Mouse (Mus musculus) stomach, embryonic 15.5 days (tissue): ENCODE data around the gene Gm20388. TPM values are rescaled to one million over a fixed set of nuclear protein-coding genes. Genes with fewer than 3 reads are reported as not detected.

Source experiments
- ATAC-seq: fragments of 200-750 bp; cut with Nextera tagmentation; 2 replicates; pipeline ENCODE4 v1.8.0; 2017; ENCODE audit warnings: low read depth, moderate number of reproducible peaks, moderate TSS enrichment; ENCODE audit not compliant: insufficient read depth, low FRiP score
- H3K27ac ChIP-seq: fragments of 300-500 bp; sonication (generic); 2 replicates; pipeline ENCODE4 v1.5.1; 2015; ENCODE audit warnings: mild to moderate bottlenecking, inconsistent platforms
- H3K27me3 ChIP-seq: fragments of 300-500 bp; sonication (generic); replicated peaks from 2 replicates; pipeline ENCODE4 v1.6.1; 2015; ENCODE audit warnings: inconsistent platforms
- H3K36me3 ChIP-seq: fragments of 300-500 bp; sonication (generic); 2 replicates; pipeline ENCODE4 v1.6.1; 2015; ENCODE audit warnings: inconsistent platforms
- H3K4me1 ChIP-seq: fragments of 300-500 bp; sonication (generic); 2 replicates; pipeline ENCODE4 v1.6.1; 2015; ENCODE audit warnings: inconsistent platforms
- H3K4me2 ChIP-seq: fragments of 300-500 bp; sonication (generic); 2 replicates; pipeline ENCODE4 v1.6.1; 2015; ENCODE audit warnings: mild to moderate bottlenecking, inconsistent platforms
- H3K4me3 ChIP-seq: fragments of 300-500 bp; sonication (generic); replicated peaks from 2 replicates; pipeline ENCODE4 v1.5.1; 2015; ENCODE audit warnings: inconsistent platforms
- H3K9ac ChIP-seq: fragments of 300-500 bp; sonication (generic); 2 replicates; pipeline ENCODE4 v1.6.1; 2015; ENCODE audit warnings: inconsistent platforms
- H3K9me3 ChIP-seq: fragments of 300-500 bp; sonication (generic); 2 replicates; pipeline ENCODE4 v1.6.1; 2016; ENCODE audit warnings: inconsistent platforms
- WGBS: fragments of 180-500 bp; shearing (Covaris S2); methylation state at CpG from one replicate; pipeline ENCODE4 v1.1.7; 2015; 5-methylcytosine and 5-hydroxymethylcytosine counted together
- polyA plus RNA-seq: library from polyadenylated mRNA; unstranded; fragments of >200 nt; fragmentation: Nextera tagmentation; extraction: Ambion mirVana; gene quantifications from 2 replicates; pipeline ENCODE4 v1.2.1, GENCODE M21; 2015

The Gm20388 gene
- polyA plus RNA-seq, 1 experiment from 2014 or later: not detected

DNA sequence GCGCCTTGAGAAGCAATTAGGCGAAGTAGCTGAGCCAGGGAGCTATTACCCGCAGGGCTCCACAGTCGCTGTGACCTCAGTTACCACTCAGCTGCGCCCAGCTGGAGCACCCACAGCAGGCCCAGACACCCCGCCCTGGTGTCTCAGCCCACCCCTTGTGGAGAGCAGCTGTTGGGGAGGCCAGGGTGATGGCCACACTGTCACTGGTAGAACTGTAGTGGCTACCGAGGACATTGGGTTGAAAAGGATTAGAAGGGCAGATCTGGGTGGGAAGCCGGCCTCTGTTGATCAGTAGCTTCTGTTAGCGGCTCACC is 1853.0 kb downstream of the Gm20388 start:
- H3K36me3 ChIP-seq: no peaks in the 10 kb centered on the region
- 70% methylated on average over 9 of the region's 9 CpGs for WGBS
- no peak overlapping the region for H3K4me2 ChIP-seq

GRCm38 (mm10) chr8:121765594-121766138 is 1855.0 kb downstream of the Gm20388 start:
- no peaks in the 10 kb centered on the region for H3K27me3 ChIP-seq
- H3K9ac ChIP-seq: no peak overlapping the region
- no peaks in the 10 kb centered on the region for H3K4me1 ChIP-seq
- 70% methylated on average over 7 of the region's 7 CpGs for WGBS
- H3K4me2 ChIP-seq: no peak overlapping the region
- H3K36me3 ChIP-seq: no peaks in the 10 kb centered on the region
- no peak overlapping the region for H3K4me3 ChIP-seq
- H3K9me3 ChIP-seq: no peaks in the 10 kb centered on the region
- ATAC-seq: no peak
- no peak overlapping the region for H3K27ac ChIP-seq

More for the DNA sequence above, 1853.0 kb downstream of the Gm20388 start:
- no peaks in the 10 kb centered on the region for H3K4me1 ChIP-seq
- no peaks in the 10 kb centered on the region for H3K9me3 ChIP-seq
- no peak overlapping the region for H3K9ac ChIP-seq
- no peak for ATAC-seq
- H3K27me3 ChIP-seq: no peaks in the 10 kb centered on the region
- H3K27ac ChIP-seq: no peak overlapping the region
- H3K4me3 ChIP-seq: no peak overlapping the region

DNA sequence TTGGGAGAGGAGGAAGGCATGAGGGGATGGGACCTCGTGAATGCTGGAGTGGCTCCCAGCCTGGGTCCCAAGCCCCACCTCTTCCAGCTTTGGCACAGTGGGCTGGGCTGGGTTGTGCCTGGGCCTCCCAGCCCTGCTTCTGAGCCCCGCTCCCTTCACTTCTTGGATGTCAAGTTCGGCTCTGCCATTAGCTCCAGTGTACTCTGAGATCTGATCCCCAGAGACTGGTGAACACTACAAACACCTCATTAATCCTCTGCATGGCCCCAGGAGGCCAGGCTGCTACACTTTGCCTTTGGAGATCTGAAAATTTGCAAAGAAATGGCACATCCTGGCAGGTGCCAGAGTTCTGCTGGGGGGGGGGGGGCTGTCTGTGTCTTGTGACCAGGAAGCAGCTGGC is 1858.5 kb downstream of the Gm20388 start:
- H3K4me3 ChIP-seq: no peak overlapping the region
- no peak for ATAC-seq

GRCm38 (mm10) chr8:121769621-121770020 is 1859.0 kb downstream of the Gm20388 start:
- no peaks in the 10 kb centered on the region for H3K36me3 ChIP-seq
- ATAC-seq: no peak
- H3K4me2 ChIP-seq: no peak overlapping the region
- no peak overlapping the region for H3K9ac ChIP-seq
- no peaks in the 10 kb centered on the region for H3K9me3 ChIP-seq
- no peaks in the 10 kb centered on the region for H3K4me1 ChIP-seq
- WGBS: 86% methylated on average over 2 of the region's 2 CpGs
- no peak overlapping the region for H3K4me3 ChIP-seq
- no peak overlapping the region for H3K27ac ChIP-seq
- no peaks in the 10 kb centered on the region for H3K27me3 ChIP-seq

More for the DNA sequence above, 1858.5 kb downstream of the Gm20388 start:
- no peaks in the 10 kb centered on the region for H3K9me3 ChIP-seq
- no peaks in the 10 kb centered on the region for H3K27me3 ChIP-seq
- H3K4me2 ChIP-seq: no peak overlapping the region
- no peaks in the 10 kb centered on the region for H3K4me1 ChIP-seq
- no peak overlapping the region for H3K27ac ChIP-seq
- no peaks in the 10 kb centered on the region for H3K36me3 ChIP-seq
- WGBS: 59% methylated on average over 3 of the region's 3 CpGs
- no peak overlapping the region for H3K9ac ChIP-seq

GRCm38 (mm10) chr8:121770845-121771752 is 1860.5 kb downstream of the Gm20388 start:
- H3K27ac ChIP-seq: no peak overlapping the region
- no peak overlapping the region for H3K4me3 ChIP-seq
- H3K4me1 ChIP-seq: no peaks in the 10 kb centered on the region
- no peak overlapping the region for H3K9ac ChIP-seq
- no peak overlapping the region for H3K4me2 ChIP-seq
- no peak for ATAC-seq
- H3K36me3 ChIP-seq: no peaks in the 10 kb centered on the region
- no peaks in the 10 kb centered on the region for H3K27me3 ChIP-seq
- H3K9me3 ChIP-seq: no peaks in the 10 kb centered on the region
- WGBS: 35% methylated on average over 19 of the region's 19 CpGs

- Histone ChIP-seq H3K4me2 (no peak overlapping the region), H3K9ac (no peak overlapping the region), H3K27me3 (no peaks in the 10 kb centered on the region), H3K4me1 (no peaks in the 10 kb centered on the region), H3K36me3 (no peaks in the 10 kb centered on the region), H3K9me3 (no peaks in the 10 kb centered on the region), H3K4me3 (no peak overlapping the region), H3K27ac (no peak overlapping the region)
- ATAC-seq: no peak
- WGBS: 87% methylated on average over 12 of the region's 12 CpGs
These were observed 1863.2 kb downstream of the Gm20388 start for GRCm38 (mm10) chr8:121773876-121774275.

GRCm38 (mm10) chr8:121782493-121782892 is 1871.9 kb downstream of the Gm20388 start:
- 53% methylated on average over 5 of the region's 5 CpGs for WGBS
- 0 out of 2 replicates have a peak, but pooled peaks have one; percentile 25 for ATAC-seq
- Histone ChIP-seq H3K4me2 (no peak overlapping the region), H3K9me3 (no peaks in the 10 kb centered on the region), H3K27me3 (no peaks in the 10 kb centered on the region), H3K9ac (no peak overlapping the region), H3K27ac (no peak overlapping the region), H3K4me3 (no peak overlapping the region), H3K4me1 (no peaks in the 10 kb centered on the region), H3K36me3 (no peaks in the 10 kb centered on the region)

DNA sequence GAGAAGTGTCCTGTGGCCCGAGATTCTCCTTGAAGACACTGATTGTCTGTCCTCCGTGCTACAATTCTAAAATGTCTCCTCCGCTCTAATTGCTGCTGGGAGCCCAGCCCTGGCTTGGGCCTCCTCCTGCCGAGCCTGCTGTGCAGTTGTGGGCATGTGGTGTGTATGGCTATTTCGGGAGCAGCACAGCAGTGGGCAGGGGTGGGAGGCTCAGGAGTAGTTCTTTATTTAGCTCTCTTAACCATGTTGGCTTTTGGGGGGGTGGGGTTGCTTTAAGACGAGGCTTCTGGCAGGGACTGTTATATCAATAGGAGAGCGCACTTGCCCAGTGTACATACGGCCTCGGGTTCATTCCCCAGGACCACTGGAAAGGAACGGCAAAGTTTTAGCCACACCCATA is 1875.9 kb downstream of the Gm20388 start:
- ATAC-seq: no peak
- no peak overlapping the region for H3K27ac ChIP-seq

GRCm38 (mm10) chr8:121788786-121789185 is 1878.1 kb downstream of the Gm20388 start:
- H3K4me3 ChIP-seq: no peak overlapping the region
- H3K4me2 ChIP-seq: no peak overlapping the region
- H3K9me3 ChIP-seq: no peaks in the 10 kb centered on the region
- no peaks in the 10 kb centered on the region for H3K36me3 ChIP-seq
- no peak overlapping the region for H3K9ac ChIP-seq
- 82% methylated on average over 8 of the region's 8 CpGs for WGBS
- no peak overlapping the region for H3K27ac ChIP-seq
- H3K27me3 ChIP-seq: no peaks in the 10 kb centered on the region
- H3K4me1 ChIP-seq: no peaks in the 10 kb centered on the region; the same call in 1 of the 2 replicates
- ATAC-seq: no peak

More for the DNA sequence above, 1875.9 kb downstream of the Gm20388 start:
- H3K27me3 ChIP-seq: no peaks in the 10 kb centered on the region
- no peak overlapping the region for H3K9ac ChIP-seq
- H3K36me3 ChIP-seq: no peaks in the 10 kb centered on the region
- H3K4me3 ChIP-seq: no peak overlapping the region
- no peaks in the 10 kb centered on the region; the same call in 1 of the 2 replicates for H3K4me1 ChIP-seq
- H3K4me2 ChIP-seq: no peak overlapping the region
- WGBS: 40% methylated on average over 10 of the region's 10 CpGs
- no peaks in the 10 kb centered on the region for H3K9me3 ChIP-seq

GRCm38 (mm10) chr8:121792159-121792558 is 1881.5 kb downstream of the Gm20388 start:
- no peak overlapping the region for H3K27ac ChIP-seq
- H3K4me3 ChIP-seq: no peak overlapping the region
- WGBS: 66% methylated on average over 7 of the region's 7 CpGs
- no peaks in the 10 kb centered on the region for H3K9me3 ChIP-seq
- no peaks in the 10 kb centered on the region; the same call in 1 of the 2 replicates for H3K4me1 ChIP-seq
- H3K27me3 ChIP-seq: no peaks in the 10 kb centered on the region
- peaks cover 14% of the 10 kb centered on the region for H3K36me3 ChIP-seq
- H3K9ac ChIP-seq: no peak overlapping the region
- H3K4me2 ChIP-seq: no peak overlapping the region
- no peak for ATAC-seq

- 60% methylated on average over 4 of the region's 4 CpGs for WGBS
- ATAC-seq: no peak
- no peaks in the 10 kb centered on the region for H3K9me3 ChIP-seq
- no peak overlapping the region for H3K9ac ChIP-seq
- no peak overlapping the region for H3K4me2 ChIP-seq
- peaks cover 17% of the 10 kb centered on the region for H3K36me3 ChIP-seq
- H3K4me1 ChIP-seq: no peaks in the 10 kb centered on the region; the same call in 1 of the 2 replicates
- H3K27ac ChIP-seq: no peak overlapping the region
- no peaks in the 10 kb centered on the region for H3K27me3 ChIP-seq
- H3K4me3 ChIP-seq: no peak overlapping the region
These were observed 1882.0 kb downstream of the Gm20388 start for GRCm38 (mm10) chr8:121792627-121793026.

- 44% methylated on average over 3 of the region's 3 CpGs for WGBS
- Histone ChIP-seq H3K27me3 (no peaks in the 10 kb centered on the region), H3K9ac (no peak overlapping the region), H3K4me2 (no peak overlapping the region), H3K36me3 (peaks cover 19% of the 10 kb centered on the region), H3K4me3 (no peak overlapping the region), H3K9me3 (no peaks in the 10 kb centered on the region), H3K27ac (no peak overlapping the region), H3K4me1 (no peaks in the 10 kb centered on the region; the same call in 1 of the 2 replicates)
- ATAC-seq: no peak
These were observed 1883.5 kb downstream of the Gm20388 start for GRCm38 (mm10) chr8:121794151-121794550.
